Mouse (Mus musculus) induced T-regulatory cell, adult 2 months (primary cell): ENCODE data around the gene Aars.
A peak's percentile ranks its signal among the peaks of the same experiment; 100 is the strongest.
"Not testable (repeated sequence)": the region's sequence is repeated elsewhere in the genome, so short reads cannot be mapped to it uniquely, and the experiment has no call there.

Experiments
- DNase-seq: peaks from one replicate; pipeline ENCODE4 v3.0.0-alpha.2; 2012; ENCODE audit warnings: low read depth

Aars gene

GRCm38 (mm10) chr8:111053827-111054518, 21.0 kb downstream of the Aars start:
- DNase-seq = no peak

GRCm38 (mm10) chr8:111055031-111055634, 22.2 kb downstream of the Aars start:
- no peak for DNase-seq

GRCm38 (mm10) chr8:111055661-111056060, 22.7 kb downstream of the Aars start:
- no peak for DNase-seq

GRCm38 (mm10) chr8:111056158-111056663, 23.3 kb downstream of the Aars start, which contains the start of gene Exosc6:
Gene Exosc6 (plus strand): TSS chr8:111056339.
- DNase-seq = peak; percentile 97

GRCm38 (mm10) chr8:111056691-111057293, 23.8 kb downstream of the Aars start:
- DNase-seq = no peak

GRCm38 (mm10) chr8:111058946-111059572, 26.1 kb downstream of the Aars start:
- DNase-seq = no peak

GRCm38 (mm10) chr8:111061688-111062071, 28.7 kb downstream of the Aars start:
- DNase-seq = no peak

- peak; percentile 80 for DNase-seq
These were observed 29.3 kb downstream of the Aars start for GRCm38 (mm10) chr8:111062072-111062757.

- DNase-seq = peak; percentile 32
These were observed 29.9 kb downstream of the Aars start for GRCm38 (mm10) chr8:111062893-111063292.

- no peak for DNase-seq
These were observed 33.4 kb downstream of the Aars start for GRCm38 (mm10) chr8:111066308-111066707.

GRCm38 (mm10) chr8:111067439-111067838, 34.5 kb downstream of the Aars start:
- DNase-seq = no peak

GRCm38 (mm10) chr8:111068660-111069059, 35.7 kb downstream of the Aars start:
- not testable (repeated sequence) for DNase-seq

- no peak for DNase-seq
These were observed 43.0 kb downstream of the Aars start for GRCm38 (mm10) chr8:111075926-111076325.

GRCm38 (mm10) chr8:111079461-111079860, 46.5 kb downstream of the Aars start:
- no peak for DNase-seq

- no peak for DNase-seq
These were observed 46.9 kb downstream of the Aars start for GRCm38 (mm10) chr8:111079861-111080271.

GRCm38 (mm10) chr8:111081580-111082258, 48.8 kb downstream of the Aars start:
- DNase-seq = no peak

- not testable (repeated sequence) for DNase-seq
These were observed 51.0 kb downstream of the Aars start for GRCm38 (mm10) chr8:111083936-111084335.

GRCm38 (mm10) chr8:111090126-111090525, 57.2 kb downstream of the Aars start:
- peak; percentile 88 for DNase-seq

GRCm38 (mm10) chr8:111091706-111092105, 58.8 kb downstream of the Aars start:
- DNase-seq = no peak

GRCm38 (mm10) chr8:111092326-111092725, 59.4 kb downstream of the Aars start, which contains the start of gene Clec18a:
Gene Clec18a (minus strand): TSS chr8:111092426.
- DNase-seq = not testable (repeated sequence)
